Mouse (Mus musculus) heart, postnatal 0 days (tissue): Measurements from ENCODE around the gene Odf2l.

Source experiments
- CTCF ChIP-seq: IDR thresholded peaks from 2 replicates; pipeline ENCODE4 v1.5.1; 2016; ENCODE audit warnings: antibody characterized with exemption, control low read depth, low read depth
- EP300 ChIP-seq: IDR thresholded peaks from 2 replicates; pipeline ENCODE4 v1.6.1; 2016; ENCODE audit warnings: antibody characterized with exemption, low read depth

- TF ChIP-seq EP300 (no peak), CTCF (no peak)
Measured at GRCm38 (mm10) chr3:145119002-145119358, 592 bp downstream of the Odf2l start.
